Mouse (Mus musculus) regulatory T cell (primary cell): ENCODE measurements around the gene Trim8.

Experiments
- in situ Hi-C: fragments of 300-600 bp; cut with MboI, MseI; formaldehyde crosslinking; loops from one replicate; pipeline ENCODE4 v1.15.1; 2025; ENCODE audit warnings: high pct_unique_total_duplicates

Gene Trim8

GRCm38 (mm10) chr19:46542750-46543149 is 41.2 kb downstream of the Trim8 start:
- in situ Hi-C loops = no loop called here

- in situ Hi-C loops = no loop called here
Observed at GRCm38 (mm10) chr19:46547565-46547964, 46.1 kb downstream of the Trim8 start.

- in situ Hi-C loops = no loop called here
Observed at GRCm38 (mm10) chr19:46548110-46548509, 46.6 kb downstream of the Trim8 start.

- in situ Hi-C loops = no loop called here
Observed at GRCm38 (mm10) chr19:46550385-46550784, 48.9 kb downstream of the Trim8 start.

GRCm38 (mm10) chr19:46552496-46552895 is 51.0 kb downstream of the Trim8 start:
- in situ Hi-C loops = no loop called here

GRCm38 (mm10) chr19:46553541-46553955 is 52.0 kb downstream of the Trim8 start:
- in situ Hi-C loops = no loop called here

- in situ Hi-C loops = no loop called here
Observed at GRCm38 (mm10) chr19:46558009-46558408, 56.5 kb downstream of the Trim8 start.

- in situ Hi-C loops = no loop called here
Observed at GRCm38 (mm10) chr19:46558631-46559030, 57.1 kb downstream of the Trim8 start.

- in situ Hi-C loops = no loop called here
Observed at GRCm38 (mm10) chr19:46562132-46562531, 60.6 kb downstream of the Trim8 start.

GRCm38 (mm10) chr19:46562581-46563515 is 61.3 kb downstream of the Trim8 start:
- in situ Hi-C loops = no loop called here

GRCm38 (mm10) chr19:46563603-46564002 is 62.1 kb downstream of the Trim8 start:
- in situ Hi-C loops = no loop called here

GRCm38 (mm10) chr19:46564043-46564462 is 62.6 kb downstream of the Trim8 start:
- in situ Hi-C loops = no loop called here
